Mouse (Mus musculus) heart, adult 2 months (tissue): ENCODE data around the gene Ceacam9. TPM values are rescaled to one million over a fixed set of nuclear protein-coding genes. Genes with fewer than 3 reads are reported as not detected.

ENCODE experiments used
- DNase-seq, 2 experiments: peaks; one replicate each; pipeline ENCODE4 v3.0.0; 2021
- H3K27ac ChIP-seq: fragments of 200-600 bp; 2 replicates; pipeline ENCODE4 v1.8.1; 2022
- H3K27me3 ChIP-seq: fragments of 200-500 bp; 2 replicates; pipeline ENCODE4 v1.6.1; 2012; ENCODE audit warnings: mild to moderate bottlenecking, low read length, inconsistent platforms, mixed read lengths; ENCODE audit not compliant: control insufficient read depth, insufficient read depth
- H3K36me3 ChIP-seq: fragments of 200-500 bp; 2 replicates; pipeline ENCODE4 v1.6.1; 2012; ENCODE audit warnings: low read length, inconsistent platforms; ENCODE audit not compliant: control insufficient read depth, insufficient read depth
- H3K4me1 ChIP-seq: fragments of 200-500 bp; 2 replicates; pipeline ENCODE4 v1.6.1; 2011; ENCODE audit warnings: low read length; ENCODE audit not compliant: control insufficient read depth, insufficient read depth
- H3K4me3 ChIP-seq: fragments of 200-600 bp; 2 replicates; pipeline ENCODE4 v1.8.1; 2022
- H3K79me2 ChIP-seq: fragments of 200-500 bp; replicated peaks from 2 replicates; pipeline ENCODE4 v1.6.1; 2012; ENCODE audit warnings: mild to moderate bottlenecking, inconsistent platforms, low read length, moderate library complexity, mixed read lengths; ENCODE audit not compliant: control insufficient read depth, insufficient read depth
- H3K9ac ChIP-seq: fragments of 200-500 bp; 2 replicates; pipeline ENCODE4 v1.6.1; 2012; ENCODE audit warnings: low read depth, mild to moderate bottlenecking, control low read depth, inconsistent platforms, low read length, mixed read lengths
- CTCF ChIP-seq: fragments of 200-600 bp; IDR thresholded peaks from 2 replicates; pipeline ENCODE4 v1.8.1; 2022; ENCODE audit warnings: antibody characterized with exemption, mild to moderate bottlenecking, moderate library complexity
- EP300 ChIP-seq: fragments of 200-500 bp; IDR thresholded peaks from 2 replicates; pipeline ENCODE4 v1.6.1; 2011; ENCODE audit warnings: low read depth, low read length, control low read depth; ENCODE audit not compliant: insufficient read depth
- POLR2A ChIP-seq: fragments of 200-500 bp; IDR thresholded peaks from 2 replicates; pipeline ENCODE4 v1.6.1; 2011; ENCODE audit warnings: mild to moderate bottlenecking, low read depth, low read length, control low read depth; ENCODE audit not compliant: insufficient read depth
- WGBS: fragments of 180-500 bp; shearing (Covaris S2); methylation state at CpG from one replicate; pipeline ENCODE4 v1.1.7; 2018; 5-methylcytosine and 5-hydroxymethylcytosine counted together
- intact Hi-C: fragments of 180-260 bp; cut with DNase I; formaldehyde crosslinking; loops from one replicate; pipeline ENCODE4 v1.15.1; 2025
- polyA plus RNA-seq: library from polyadenylated mRNA; depleted of rRNA; stranded (reverse); fragments of >200 nt; gene quantifications from 2 replicates; pipeline ENCODE4 v1.2.3, GENCODE M21; 2012
- total RNA-seq, 2 experiments: library from RNA; stranded (reverse); gene quantifications; 2 replicates each; pipeline ENCODE4 v1.2.3; 2021

Gene Ceacam9
- total and polyA plus RNA-seq, 3 experiments, result not detected

GRCm38 (mm10) chr7:16731893-16732422, 10.2 kb downstream of the Ceacam9 start:
- intact Hi-C loops, result loop anchor here (10.0 kb wide), 2 partner anchors 347 to 417 kb away; partner anchors contain the start of gene Sae1
- H3K9ac ChIP-seq, result no peak overlapping the region
- no peak for DNase-seq
- H3K4me1 ChIP-seq, result peaks cover 10% of the 10 kb centered on the region
- no peak overlapping the region for H3K27ac ChIP-seq
- 47% methylated on average over 7 of the region's 7 CpGs for WGBS
- H3K36me3 ChIP-seq, result no peaks in the 10 kb centered on the region
- H3K27me3 ChIP-seq, result no peaks in the 10 kb centered on the region
- no peak overlapping the region for H3K4me3 ChIP-seq
- H3K79me2 ChIP-seq, result no peaks in the 10 kb centered on the region
- no peak for TF ChIP-seq EP300

- no peaks in the 10 kb centered on the region for H3K36me3 ChIP-seq
- no peaks in the 10 kb centered on the region; the same call in 1 of the 2 replicates for H3K4me1 ChIP-seq
- peak overlapping the region; percentile 62 for H3K4me3 ChIP-seq
- intact Hi-C loops, result loop anchor here (10.0 kb wide), 2 partner anchors 353 to 423 kb away; partner anchors contain the start of gene Sae1
- H3K79me2 ChIP-seq, result peaks cover 7% of the 10 kb centered on the region; the same call in 1 of the 2 replicates
- DNase-seq, result no peak
- 40% methylated on average over 10 of the region's 10 CpGs for WGBS
- no peaks in the 10 kb centered on the region for H3K27me3 ChIP-seq
- no peak overlapping the region for H3K9ac ChIP-seq
- no peak overlapping the region; the same call in 1 of the 2 replicates for H3K27ac ChIP-seq
- no peak for TF ChIP-seq POLR2A
- no peak for TF ChIP-seq CTCF
- TF ChIP-seq EP300, result no peak
Observed at GRCm38 (mm10) chr7:16737606-16738072, 15.9 kb downstream of the Ceacam9 start.

- peak; percentile 95 to 97 for DNase-seq
- peaks cover 7% of the 10 kb centered on the region; the same call in 1 of the 2 replicates for H3K79me2 ChIP-seq
- peak within 1 kb of the TSS; percentile 71 for H3K27ac ChIP-seq
- H3K4me3 ChIP-seq, result peak within 1 kb of the TSS; percentile 62
- H3K27me3 ChIP-seq, result no peaks in the 10 kb centered on the region
- intact Hi-C loops, result loop anchor here (10.0 kb wide), 2 partner anchors 353 to 423 kb away; partner anchors contain the start of gene Sae1
- peak within 1 kb of the TSS; percentile 95 for H3K9ac ChIP-seq
- WGBS, result under 1% methylated on average over 34 of the region's 34 CpGs
- TF ChIP-seq POLR2A, result peak; percentile 76
- TF ChIP-seq EP300, result peak; percentile 35; the same call in 1 of the 2 replicates
- no peak for TF ChIP-seq CTCF
- H3K4me1 ChIP-seq, result no peaks in the 10 kb centered on the region; the same call in 1 of the 2 replicates
- H3K36me3 ChIP-seq, result no peaks in the 10 kb centered on the region
Observed at GRCm38 (mm10) chr7:16738073-16738696, 16.5 kb downstream of the Ceacam9 start, which contains the start of gene Ap2s1. Gene Ap2s1 (plus strand): TSS chr7:16738410.

GRCm38 (mm10) chr7:16739056-16739604, 17.4 kb downstream of the Ceacam9 start:
- Histone ChIP-seq H3K4me1 (peaks cover 2% of the 10 kb centered on the region; the same call in 1 of the 2 replicates), H3K36me3 (no peaks in the 10 kb centered on the region), H3K79me2 (peaks cover 7% of the 10 kb centered on the region; the same call in 1 of the 2 replicates), H3K4me3 (peak overlapping the region; percentile 62), H3K27ac (peak overlapping the region; percentile 71; the same call in 1 of the 2 replicates), H3K9ac (peak overlapping the region; percentile 95), H3K27me3 (no peaks in the 10 kb centered on the region)
- no peak for DNase-seq
- intact Hi-C loops, result loop anchor here (10.0 kb wide), 2 partner anchors 354 to 424 kb away; partner anchors contain the start of gene Sae1
- TF ChIP-seq POLR2A, result no peak
- no peak for TF ChIP-seq EP300
- TF ChIP-seq CTCF, result no peak
- WGBS, result 37% methylated on average over 10 of the region's 10 CpGs

- no peak for DNase-seq
- no peak for TF ChIP-seq CTCF
- TF ChIP-seq EP300, result no peak
- TF ChIP-seq POLR2A, result no peak
- Histone ChIP-seq H3K27me3 (no peaks in the 10 kb centered on the region), H3K27ac (no peak overlapping the region), H3K4me3 (no peak overlapping the region), H3K9ac (no peak overlapping the region), H3K36me3 (no peaks in the 10 kb centered on the region), H3K4me1 (peaks cover 3% of the 10 kb centered on the region; the same call in 1 of the 2 replicates), H3K79me2 (peaks cover 4% of the 10 kb centered on the region; the same call in 1 of the 2 replicates)
- intact Hi-C loops, result loop anchor here (5.0 kb wide), 2 partner anchors 37 to 147 kb away; partner anchors contain the start of genes Gng8 and Slc1a5
- WGBS, result 86% methylated on average over 4 of the region's 4 CpGs
Observed at GRCm38 (mm10) chr7:16745373-16745772, 23.6 kb downstream of the Ceacam9 start.
